Mouse (Mus musculus) megakaryocyte, adult 5-6 weeks (primary cell): ENCODE measurements around the gene Tap2. TPM values are rescaled to one million over a fixed set of nuclear protein-coding genes. Genes with fewer than 3 reads are reported as not detected.
"Not testable (repeated sequence)": the region's sequence is repeated elsewhere in the genome, so short reads cannot be mapped to it uniquely, and the experiment has no call there.

Source experiments
- ATAC-seq: 2 replicates; pipeline ENCODE4 v1.8.0; 2016; ENCODE audit warnings: mild to moderate bottlenecking, inconsistent platforms; ENCODE audit not compliant: poor library complexity, severe bottlenecking
- total RNA-seq, 2 experiments: library from RNA; stranded (forward) in 1 of 2; stranded (reverse) in 1 of 2; fragments of 153-499, 151-499 nt in 1 of 2; fragments of 221-1000, 200-1000 nt in 1 of 2; gene quantifications; 2 replicates each; pipeline versions ENCODE4 v1.2.3 to v1.2.4; 2015 to 2017

The Tap2 gene
- total RNA-seq, 2 experiments from 2014 or later, result 7.1 to 35.9 TPM

DNA sequence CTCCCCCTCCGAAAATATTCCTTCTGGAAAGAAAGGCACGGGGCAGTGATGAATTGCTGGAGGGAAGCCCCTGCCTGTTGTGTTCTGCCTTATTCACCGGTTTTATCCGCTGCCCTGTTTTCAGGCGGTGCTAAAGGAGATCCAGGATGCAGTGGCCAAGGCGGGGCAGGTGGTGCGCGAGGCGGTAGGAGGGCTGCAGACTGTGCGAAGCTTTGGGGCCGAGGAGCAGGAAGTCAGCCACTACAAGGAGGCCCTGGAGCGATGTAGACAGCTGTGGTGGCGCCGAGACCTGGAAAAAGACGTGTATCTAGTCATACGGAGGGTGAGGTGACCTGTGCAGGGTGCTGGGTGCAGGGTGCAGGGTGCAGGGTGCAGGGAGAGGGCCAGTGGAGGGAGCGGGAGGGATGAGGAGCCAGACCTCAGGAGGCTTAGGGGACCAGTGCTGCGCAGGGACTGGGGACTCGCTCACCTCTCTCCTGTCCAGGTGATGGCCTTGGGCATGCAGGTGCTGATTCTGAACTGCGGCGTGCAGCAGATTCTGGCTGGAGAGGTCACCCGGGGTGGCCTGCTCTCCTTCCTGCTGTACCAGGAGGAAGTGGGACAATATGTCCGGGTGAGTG is 8.5 kb downstream of the Tap2 start:
- ATAC-seq, result peak; percentile 47; the same call in 1 of the 2 replicates

DNA sequence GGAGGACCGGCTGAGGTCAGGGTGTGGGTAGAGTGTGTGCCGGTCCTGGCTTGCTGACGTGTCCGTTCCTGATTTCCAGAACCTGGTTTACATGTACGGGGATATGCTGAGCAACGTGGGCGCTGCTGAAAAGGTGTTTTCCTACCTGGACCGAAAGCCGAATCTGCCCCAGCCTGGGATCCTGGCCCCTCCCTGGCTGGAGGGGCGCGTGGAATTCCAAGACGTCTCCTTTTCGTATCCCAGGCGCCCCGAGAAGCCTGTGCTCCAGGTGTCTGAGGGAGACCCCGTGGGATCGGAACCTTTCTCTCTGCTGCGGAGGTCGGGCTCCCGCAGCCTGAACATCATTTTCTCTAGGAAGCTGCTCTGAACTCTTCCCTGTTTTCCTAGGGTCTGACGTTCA is 10.6 kb downstream of the Tap2 start:
- ATAC-seq, result no peak

DNA sequence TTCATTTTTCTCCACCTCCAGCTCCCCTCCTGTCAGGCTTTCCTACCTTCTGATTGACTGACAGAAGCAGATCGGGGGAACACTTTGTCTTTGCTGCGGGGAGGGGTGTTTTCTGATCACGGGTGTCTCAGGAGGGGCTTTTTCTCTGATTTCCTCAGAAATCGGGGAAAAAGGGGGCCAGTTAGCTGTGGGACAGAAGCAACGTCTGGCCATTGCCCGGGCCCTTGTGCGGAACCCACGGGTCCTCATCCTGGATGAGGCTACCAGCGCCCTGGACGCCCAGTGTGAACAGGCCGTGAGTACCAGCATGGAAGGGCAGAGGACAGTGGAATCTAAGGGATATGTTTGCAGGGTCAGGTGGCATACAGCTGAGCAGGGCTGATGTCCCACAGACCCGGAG is 11.8 kb downstream of the Tap2 start:
- ATAC-seq, result no peak

- ATAC-seq, result no peak
Observed at GRCm38 (mm10) chr17:34217216-34217928, 14.0 kb downstream of the Tap2 start.

GRCm38 (mm10) chr17:34217986-34218385 is 14.7 kb downstream of the Tap2 start:
- ATAC-seq, result no peak

- ATAC-seq, result no peak
Observed at GRCm38 (mm10) chr17:34218675-34219074, 15.3 kb downstream of the Tap2 start.

DNA sequence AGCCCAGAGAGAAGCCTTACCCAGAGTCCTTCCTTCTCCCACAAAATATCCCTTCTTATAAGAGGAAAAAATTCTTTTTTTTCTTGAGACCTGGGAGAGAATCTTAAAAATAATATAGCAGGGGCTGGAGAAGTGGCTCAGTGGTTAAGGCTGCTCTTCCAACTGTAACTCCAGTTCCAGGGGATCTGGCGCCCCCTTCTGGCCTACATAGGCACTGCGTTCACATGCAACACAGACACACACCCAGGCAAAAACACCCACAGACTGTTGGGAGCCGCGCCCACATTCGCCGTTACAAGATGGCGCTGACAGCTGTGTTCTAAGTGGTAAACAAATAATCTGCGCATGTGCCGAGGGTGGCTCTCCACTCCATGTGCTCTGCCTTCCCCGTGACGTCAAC is 15.8 kb downstream of the Tap2 start:
- peak; percentile 71 for ATAC-seq

DNA sequence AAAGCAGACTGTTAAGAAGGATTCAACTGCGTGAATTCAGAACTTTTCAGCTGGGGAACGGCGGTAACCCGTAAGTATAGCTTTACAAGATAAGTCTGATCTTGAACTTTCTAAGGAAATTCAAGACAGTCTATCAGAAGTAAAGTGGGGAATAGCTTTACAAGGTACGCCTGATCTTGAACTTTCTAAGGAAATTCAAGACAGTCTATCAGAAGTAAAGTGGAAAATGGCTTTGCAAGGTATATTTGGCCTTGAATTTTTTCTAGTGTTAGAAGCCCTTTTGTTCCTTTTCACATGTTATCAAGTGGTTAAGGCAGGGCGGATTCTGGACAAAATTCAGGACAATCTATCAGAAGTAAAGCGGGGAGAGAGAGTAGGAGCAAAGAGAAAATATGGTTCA is 16.5 kb downstream of the Tap2 start:
- ATAC-seq, result not testable (repeated sequence)

DNA sequence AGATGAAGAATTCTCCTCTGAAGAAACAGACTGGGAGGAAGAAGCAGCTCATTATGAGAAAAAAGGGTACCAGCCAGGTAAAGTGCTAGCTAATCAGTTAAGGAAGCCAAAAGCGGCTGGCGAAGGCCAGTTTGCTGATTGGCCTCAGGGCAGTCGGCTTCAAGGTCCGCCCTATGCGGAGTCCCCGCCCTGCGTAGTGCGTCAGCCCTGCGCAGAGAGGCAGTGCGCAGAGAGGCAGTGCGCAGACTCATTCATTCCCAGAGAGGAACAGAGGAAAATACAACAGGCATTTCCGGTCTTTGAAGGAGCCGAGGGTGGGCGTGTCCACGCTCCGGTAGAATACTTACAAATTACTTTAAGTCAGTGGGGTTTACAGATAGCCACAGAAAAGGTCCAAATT is 17.1 kb downstream of the Tap2 start:
- not testable (repeated sequence) for ATAC-seq

GRCm38 (mm10) chr17:34224816-34225215 is 21.5 kb downstream of the Tap2 start:
- ATAC-seq, result no peak

DNA sequence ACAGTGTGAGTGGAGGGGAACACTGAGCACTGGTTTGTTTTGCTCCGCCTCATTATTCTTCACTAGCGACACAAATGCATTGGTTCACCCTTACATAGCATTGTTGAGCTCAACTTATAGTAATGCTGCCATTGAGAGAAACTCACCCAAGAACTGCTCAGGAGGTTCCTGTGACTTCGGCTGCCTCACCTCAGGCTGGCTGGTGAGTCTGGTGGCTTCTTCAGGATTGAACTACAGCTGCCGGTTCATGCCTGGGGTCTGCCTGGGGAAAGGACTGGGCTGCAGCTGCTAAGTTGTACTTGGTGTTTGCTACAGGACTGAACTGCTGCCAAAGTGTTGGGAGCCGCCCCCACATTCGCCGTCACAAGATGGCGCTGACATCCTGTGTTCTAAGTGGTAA is 22.1 kb downstream of the Tap2 start:
- ATAC-seq, result no peak

GRCm38 (mm10) chr17:34225911-34226310 is 22.6 kb downstream of the Tap2 start:
- not testable (repeated sequence) for ATAC-seq

GRCm38 (mm10) chr17:34230971-34231370 is 27.6 kb downstream of the Tap2 start:
- not testable (repeated sequence) for ATAC-seq

- ATAC-seq, result not testable (repeated sequence)
Observed at GRCm38 (mm10) chr17:34232021-34232420, 28.7 kb downstream of the Tap2 start.

DNA sequence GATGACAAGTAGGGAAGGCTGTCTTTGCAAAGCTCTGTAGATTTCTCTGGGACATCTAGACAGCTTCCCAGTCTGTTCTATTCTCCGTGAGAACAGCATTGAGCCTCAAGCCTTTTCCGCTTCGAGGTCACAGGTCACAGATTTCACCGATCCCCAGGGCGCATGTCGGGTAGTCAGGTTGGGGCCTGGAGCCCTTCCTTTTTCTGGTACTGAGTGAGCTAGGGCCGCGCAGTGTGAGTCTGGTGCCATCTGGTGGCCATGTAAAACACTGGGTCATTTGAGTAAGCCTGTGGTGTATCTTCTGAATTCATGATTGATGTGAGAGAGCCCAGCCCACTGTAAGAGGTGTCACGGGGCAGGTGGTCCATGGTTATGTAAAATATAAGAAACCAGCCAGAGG is 31.6 kb downstream of the Tap2 start:
- peak; percentile 99 for ATAC-seq

GRCm38 (mm10) chr17:34236691-34237090 is 33.4 kb downstream of the Tap2 start:
- ATAC-seq, result no peak

GRCm38 (mm10) chr17:34237741-34238140 is 34.4 kb downstream of the Tap2 start:
- ATAC-seq, result no peak

DNA sequence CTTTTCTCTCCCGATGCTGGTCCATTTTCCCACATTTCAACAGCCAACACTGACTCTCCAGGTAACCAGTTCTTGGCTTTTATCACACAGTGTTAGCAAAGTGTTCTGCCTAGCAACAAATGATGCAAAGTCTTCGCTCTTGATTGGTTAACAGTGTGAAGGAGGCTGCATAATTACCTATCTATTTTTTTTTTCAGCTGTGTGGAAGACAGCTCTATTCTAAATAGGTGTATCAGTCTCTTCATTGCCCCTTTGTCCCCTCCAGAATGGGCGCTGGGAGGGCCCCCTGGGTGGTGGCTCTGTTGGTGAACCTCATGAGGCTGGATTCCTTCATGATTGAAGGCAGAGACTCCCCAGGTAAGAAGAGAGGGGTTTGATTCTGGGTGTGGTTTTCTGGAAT is 35.4 kb downstream of the Tap2 start, which contains the start of gene H2-Ob:
H2-Ob (plus strand) TSS at position 198 of the 400 bp plus-strand sequence.
- ATAC-seq, result 0 out of 2 replicates have a peak, but pooled peaks have one; percentile 42

DNA sequence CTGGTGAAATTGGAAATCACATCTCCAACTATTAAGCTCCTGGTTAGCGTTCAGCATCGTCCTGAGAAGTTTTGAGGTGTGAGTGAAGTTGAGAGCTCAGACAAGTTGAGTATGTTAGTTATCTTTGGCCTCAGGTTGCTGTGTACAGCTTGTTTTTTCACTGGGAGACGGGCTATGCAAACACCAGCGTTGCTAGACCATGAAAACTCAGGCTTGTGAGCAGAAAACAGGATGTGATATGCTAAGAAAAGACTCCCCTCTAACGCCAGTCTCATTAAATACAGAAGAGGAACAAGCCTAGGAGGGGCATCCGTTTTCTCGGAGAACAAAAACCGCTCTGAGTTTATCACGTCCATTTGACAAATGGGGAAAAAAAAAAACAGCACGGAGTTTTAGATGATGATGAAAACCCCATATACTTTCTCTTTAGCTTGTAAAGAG is 36.3 kb downstream of the Tap2 start:
- peak; percentile 52 for ATAC-seq

GRCm38 (mm10) chr17:34240366-34240765 is 37.0 kb downstream of the Tap2 start:
- no peak for ATAC-seq

DNA sequence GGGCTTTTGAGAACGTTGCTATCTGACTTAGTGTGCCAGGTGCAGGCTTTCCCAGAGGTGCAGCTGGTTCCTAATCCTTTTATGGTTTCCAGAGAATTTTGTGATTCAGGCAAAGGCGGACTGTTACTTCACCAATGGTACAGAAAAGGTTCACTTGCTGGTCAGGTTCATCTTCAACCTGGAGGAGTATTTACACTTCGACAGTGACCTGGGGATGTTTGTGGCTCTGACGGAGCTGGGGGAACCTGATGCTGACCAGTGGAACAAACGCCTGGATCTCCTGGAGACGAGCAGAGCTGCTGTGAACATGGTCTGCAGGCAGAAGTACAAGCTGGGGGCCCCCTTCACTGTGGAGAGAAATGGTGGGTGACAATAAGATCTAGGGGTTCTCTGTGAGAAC is 37.6 kb downstream of the Tap2 start:
- ATAC-seq, result no peak

- ATAC-seq, result no peak
Observed at GRCm38 (mm10) chr17:34244656-34245055, 41.3 kb downstream of the Tap2 start.
